Comparison of ENCODE assay signal across 20 mouse cellular contexts in the genomic region with DNA sequence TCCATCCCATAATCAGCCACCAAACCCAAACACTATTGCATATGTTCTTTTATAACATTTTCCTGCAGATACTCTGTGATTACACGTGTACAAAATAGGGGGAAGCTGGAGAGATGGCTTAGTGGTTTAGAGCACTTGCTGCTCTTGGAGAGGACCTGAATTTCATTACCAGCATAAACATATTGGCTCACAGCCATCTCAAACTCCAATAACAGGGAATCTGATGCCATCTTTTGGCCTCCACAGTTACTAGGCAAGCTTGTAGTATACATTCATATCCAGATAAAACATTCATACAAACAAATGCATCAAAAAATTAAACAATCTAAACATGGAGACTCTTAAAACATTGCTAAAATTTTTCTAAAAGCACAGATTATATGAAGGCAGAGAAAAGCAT.
"Had no signal": no experiment of that assay in that cellular context is flagged by ENCODE, and none has a peak within 500 bp of the region (broad histone marks: within the 10 kb centered on the region; RNA-seq: fewer than 3 reads in every experiment).

No protein-coding gene starts in this region.

- H3K4me3 ChIP-seq: limb, embryonic 12.5 days; limb, embryonic 15.5 days; midbrain, embryonic 13.5 days; myocyte; neural tube, embryonic 13.5 days; stomach, embryonic 15.5 days had no signal

- H3K9ac ChIP-seq: limb, embryonic 12.5 days; limb, embryonic 15.5 days; liver, embryonic 14.5 days; liver, postnatal 0 days; lung, embryonic 14.5 days; midbrain, embryonic 13.5 days; neural tube, embryonic 13.5 days; stomach, embryonic 15.5 days had no signal

- H3K27me3 ChIP-seq: limb, embryonic 12.5 days; limb, embryonic 15.5 days; midbrain, embryonic 13.5 days; neural tube, embryonic 13.5 days; stomach, embryonic 15.5 days had no signal

- H3K9me3 ChIP-seq: limb, embryonic 12.5 days; limb, embryonic 15.5 days; midbrain, embryonic 13.5 days; neural tube, embryonic 13.5 days; stomach, embryonic 15.5 days had no signal

- H3K4me2 ChIP-seq: limb, embryonic 12.5 days; limb, embryonic 15.5 days; liver, embryonic 11.5 days; lung, embryonic 14.5 days; midbrain, embryonic 13.5 days; neural tube, embryonic 13.5 days; stomach, embryonic 15.5 days had no signal

- H3K4me1 ChIP-seq: limb, embryonic 12.5 days; limb, embryonic 15.5 days; midbrain, embryonic 13.5 days; neural tube, embryonic 13.5 days; stomach, embryonic 15.5 days had no signal

- H3K27ac ChIP-seq: limb, embryonic 12.5 days; limb, embryonic 15.5 days; liver, embryonic 14.5 days; macrophage; midbrain, embryonic 13.5 days; neural tube, embryonic 13.5 days; stomach, embryonic 15.5 days had no signal

- H3K36me3 ChIP-seq: limb, embryonic 12.5 days; limb, embryonic 15.5 days; midbrain, embryonic 13.5 days; neural tube, embryonic 13.5 days; stomach, embryonic 15.5 days had no signal

- ATAC-seq: liver, postnatal 0 days; lung, postnatal 0 days; midbrain, embryonic 13.5 days had no signal

- DNase-seq: kidney, adult 9 months; kidney, postnatal 14 days; kidney, postnatal 4 days; left cerebral cortex, postnatal 4 days; liver, postnatal 0 days; lung, embryonic 14.5 days; retina, postnatal 1 day; right cerebral cortex, postnatal 25 days; spleen, adult 18-20 months; thymus, postnatal 25 days had no signal
